Mouse (Mus musculus) G1E (cell line): ENCODE data around the gene Vps13d. TPM values are rescaled to one million over a fixed set of nuclear protein-coding genes. Genes with fewer than 3 reads are reported as not detected.

Experiments used
- ATAC-seq: 2 replicates; pipeline ENCODE4 v1.8.0; 2016; ENCODE audit warnings: mild to moderate bottlenecking; ENCODE audit not compliant: insufficient number of reproducible peaks, poor library complexity, low FRiP score, severe bottlenecking; ENCODE audit errors: extremely low read depth
- DNase-seq: peaks from one replicate; pipeline ENCODE4 v3.0.0; 2012; ENCODE audit warnings: low spot score
- H3K27me3 ChIP-seq: 2 replicates; pipeline ENCODE4 v1.6.1; 2012; ENCODE audit warnings: mild to moderate bottlenecking, low read length, inconsistent platforms; ENCODE audit not compliant: insufficient read depth
- H3K36me3 ChIP-seq: replicated peaks from 2 replicates; pipeline ENCODE3; 2012; ENCODE audit warnings: mild to moderate bottlenecking, inconsistent platforms
- H3K4me1 ChIP-seq: 2 replicates; pipeline ENCODE4 v1.6.1; 2012; ENCODE audit warnings: low read depth, low read length, inconsistent platforms, mixed read lengths; ENCODE audit not compliant: insufficient read depth
- H3K4me3 ChIP-seq: 2 replicates; pipeline ENCODE4 v1.5.1; 2012; ENCODE audit warnings: low read depth, mild to moderate bottlenecking, inconsistent platforms, low read length, moderate library complexity, mixed read lengths
- H3K9me3 ChIP-seq: replicated peaks from 2 replicates; pipeline ENCODE4 v1.6.1; 2012; ENCODE audit warnings: inconsistent platforms
- CTCF ChIP-seq: IDR thresholded peaks from 2 replicates; pipeline ENCODE4 v1.5.1; 2012; ENCODE audit warnings: low read depth, low read length, inconsistent platforms, mixed read lengths
- GATA1 ChIP-seq: IDR thresholded peaks from 2 replicates; pipeline ENCODE4 v1.6.1; 2012; ENCODE audit warnings: borderline replicate concordance, low read length, inconsistent platforms, mixed read lengths
- GATA2 ChIP-seq: IDR thresholded peaks from 2 replicates; pipeline ENCODE4 v1.6.1; 2012; ENCODE audit warnings: low read depth, low read length, inconsistent platforms, borderline replicate concordance
- POLR2AphosphoS5 ChIP-seq: IDR thresholded peaks from 2 replicates; pipeline ENCODE4 v1.6.1; 2012; ENCODE audit warnings: low read depth, low read length, inconsistent platforms; ENCODE audit not compliant: insufficient replicate concordance
- TAL1 ChIP-seq: conservative IDR thresholded peaks from 2 replicates; pipeline ENCODE4 v1.6.1; 2012; ENCODE audit warnings: low read depth, low read length, inconsistent platforms, mixed read lengths
- polyA plus RNA-seq: library from polyadenylated mRNA; stranded (reverse); fragments of >175 nt; gene quantifications from 2 replicates; pipeline ENCODE4 v1.2.3, GENCODE M21; 2012
- total RNA-seq, 2 experiments: library from RNA; stranded (forward) in 1 of 2; stranded (reverse) in 1 of 2; fragments of 200-1000 nt in 1 of 2; fragments of >200 nt in 1 of 2; fragmentation: Nextera tagmentation in 1 of 2; gene quantifications; 2 replicates each; pipeline ENCODE4 v1.2.3; 2014 to 2017

The Vps13d gene
- total and polyA plus RNA-seq, 3 experiments: 7.7 to 38.8 (median 34.7) TPM

DNA sequence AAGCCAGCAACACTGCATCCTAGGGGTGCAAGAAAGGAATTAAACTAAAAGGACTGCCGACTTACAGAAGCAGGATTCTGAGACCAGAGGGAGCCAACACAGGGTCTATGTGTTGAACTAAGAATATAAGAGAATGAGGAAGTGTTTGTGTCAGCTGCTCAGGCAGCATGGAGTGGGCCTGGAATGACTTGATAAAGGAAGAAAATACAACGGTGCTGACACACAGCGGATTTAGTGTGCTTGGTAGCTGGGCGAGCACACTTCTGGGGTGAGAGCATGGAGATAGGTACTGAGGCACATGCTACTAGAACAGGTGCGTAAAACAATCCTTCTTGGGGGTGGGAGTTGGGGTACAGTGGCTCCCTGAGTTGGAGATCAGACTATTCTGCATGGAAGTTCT, 51.3 kb downstream of the Vps13d start:
- no peak overlapping the region for H3K4me3 ChIP-seq
- TF ChIP-seq TAL1: no peak
- TF ChIP-seq GATA2: no peak
- no peaks in the 10 kb centered on the region for H3K9me3 ChIP-seq
- ATAC-seq (peak; percentile 59), DNase-seq (no peak)
- peaks cover 92% of the 10 kb centered on the region for H3K36me3 ChIP-seq
- no peaks in the 10 kb centered on the region for H3K27me3 ChIP-seq
- H3K4me1 ChIP-seq: peaks cover 18% of the 10 kb centered on the region

DNA sequence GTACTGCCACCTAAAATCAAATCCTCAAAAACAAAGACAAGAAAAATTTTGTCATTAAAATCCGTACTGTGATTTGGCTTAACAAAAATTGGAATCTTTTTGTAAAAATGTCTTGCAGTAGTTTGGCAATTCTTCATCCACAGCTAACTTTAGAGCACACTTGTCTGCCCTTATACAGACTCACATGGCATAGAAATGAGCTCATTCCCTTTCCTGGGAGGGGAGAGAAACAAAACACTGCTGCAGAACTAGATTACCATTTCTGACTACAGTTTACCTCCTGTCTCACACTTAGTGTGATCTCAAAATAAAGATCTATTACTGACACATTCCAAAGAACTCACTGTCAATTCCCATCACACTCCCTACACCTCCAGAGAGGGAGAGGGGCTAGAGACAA, 58.1 kb downstream of the Vps13d start:
- Histone ChIP-seq H3K36me3 (peaks cover 88% of the 10 kb centered on the region), H3K27me3 (no peaks in the 10 kb centered on the region), H3K4me3 (no peak overlapping the region), H3K4me1 (peaks cover 2% of the 10 kb centered on the region; the same call in 1 of the 2 replicates), H3K9me3 (no peaks in the 10 kb centered on the region)
- DNase-seq (no peak), ATAC-seq (no peak)
- TF ChIP-seq POLR2AphosphoS5: no peak
- no peak for TF ChIP-seq CTCF
- no peak for TF ChIP-seq TAL1
- no peak for TF ChIP-seq GATA1
- TF ChIP-seq GATA2: no peak

DNA sequence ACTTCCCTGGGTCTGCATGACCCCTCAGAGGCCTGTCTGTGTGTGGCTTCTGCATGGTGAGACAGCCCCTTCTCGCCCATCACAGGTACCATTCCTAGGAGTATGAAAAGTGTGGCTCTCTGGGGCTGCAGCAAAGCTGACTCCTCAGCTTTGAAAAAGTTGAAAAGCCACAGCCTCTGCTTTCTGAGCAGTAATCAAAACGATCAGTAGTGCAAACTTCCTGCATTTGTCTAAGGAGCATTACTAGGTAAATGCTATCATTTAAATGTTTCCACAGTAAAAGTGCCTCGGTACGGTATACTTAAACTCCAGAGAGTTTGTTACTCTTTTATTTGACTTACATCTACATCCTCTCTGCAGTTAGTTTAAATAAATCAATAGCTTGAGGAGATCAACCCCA, 59.3 kb downstream of the Vps13d start:
- Histone ChIP-seq H3K4me1 (peaks cover 2% of the 10 kb centered on the region; the same call in 1 of the 2 replicates), H3K36me3 (peaks cover 88% of the 10 kb centered on the region), H3K4me3 (no peak overlapping the region), H3K27me3 (no peaks in the 10 kb centered on the region), H3K9me3 (no peaks in the 10 kb centered on the region)
- DNase-seq (no peak), ATAC-seq (no peak)
- TF ChIP-seq CTCF (no peak), TAL1 (no peak)

DNA sequence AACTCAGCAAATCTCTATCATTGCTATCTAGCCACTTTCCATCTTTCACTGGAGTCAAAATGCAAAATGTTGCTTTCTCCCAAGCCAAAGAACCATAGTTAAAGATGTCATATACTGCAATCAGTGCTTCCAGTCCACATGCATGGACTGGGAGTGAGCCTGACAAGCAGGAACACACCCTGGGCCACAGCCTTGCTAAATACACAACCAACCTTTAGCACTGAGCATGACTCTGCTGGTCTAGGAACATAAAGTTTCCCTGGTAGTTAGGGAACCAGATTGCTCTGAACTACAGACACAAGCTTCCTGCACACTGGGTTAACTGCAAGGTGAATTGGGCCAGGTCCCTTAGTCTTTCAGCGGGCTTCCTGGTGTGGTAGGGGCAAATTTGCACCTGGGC, 64.0 kb downstream of the Vps13d start:
- no peak for DNase-seq
- Histone ChIP-seq H3K36me3 (peaks cover 90% of the 10 kb centered on the region), H3K4me3 (no peak overlapping the region), H3K4me1 (no peaks in the 10 kb centered on the region), H3K27me3 (no peaks in the 10 kb centered on the region), H3K9me3 (no peaks in the 10 kb centered on the region)
- ATAC-seq: no peak
- TF ChIP-seq TAL1: no peak
- TF ChIP-seq GATA2: no peak
- no peak for TF ChIP-seq POLR2AphosphoS5
- TF ChIP-seq CTCF: no peak
- no peak for TF ChIP-seq GATA1

DNA sequence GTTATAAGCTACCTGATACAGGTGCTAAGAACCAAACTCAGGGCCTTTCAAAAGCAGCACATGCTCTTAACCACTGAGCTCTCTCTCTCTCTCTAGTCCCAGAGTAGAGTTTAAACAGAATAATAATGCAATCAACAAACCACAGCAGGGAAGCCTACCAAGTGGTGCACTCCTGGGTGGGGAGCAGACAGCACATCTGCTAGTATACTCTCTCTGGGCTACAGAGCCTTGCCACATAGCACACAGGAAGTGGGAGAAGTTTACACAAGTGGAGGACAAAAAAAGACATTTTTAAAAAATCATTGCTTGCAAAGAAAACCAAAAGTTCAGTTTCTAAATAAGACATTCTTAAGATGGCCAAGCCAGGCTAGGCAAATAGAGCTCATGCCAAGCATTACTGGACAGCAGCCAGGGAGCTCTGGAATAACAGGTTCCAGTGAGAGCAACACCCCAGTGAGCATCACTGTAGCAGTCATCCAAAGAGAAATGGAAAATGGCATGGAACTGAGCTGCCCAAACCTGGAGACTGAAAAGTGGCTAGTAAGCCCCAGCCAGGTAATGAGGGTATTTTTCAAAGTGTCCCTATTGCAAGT, 64.8 kb downstream of the Vps13d start:
- ATAC-seq (no peak), DNase-seq (no peak)
- H3K36me3 ChIP-seq: peaks cover 90% of the 10 kb centered on the region

DNA sequence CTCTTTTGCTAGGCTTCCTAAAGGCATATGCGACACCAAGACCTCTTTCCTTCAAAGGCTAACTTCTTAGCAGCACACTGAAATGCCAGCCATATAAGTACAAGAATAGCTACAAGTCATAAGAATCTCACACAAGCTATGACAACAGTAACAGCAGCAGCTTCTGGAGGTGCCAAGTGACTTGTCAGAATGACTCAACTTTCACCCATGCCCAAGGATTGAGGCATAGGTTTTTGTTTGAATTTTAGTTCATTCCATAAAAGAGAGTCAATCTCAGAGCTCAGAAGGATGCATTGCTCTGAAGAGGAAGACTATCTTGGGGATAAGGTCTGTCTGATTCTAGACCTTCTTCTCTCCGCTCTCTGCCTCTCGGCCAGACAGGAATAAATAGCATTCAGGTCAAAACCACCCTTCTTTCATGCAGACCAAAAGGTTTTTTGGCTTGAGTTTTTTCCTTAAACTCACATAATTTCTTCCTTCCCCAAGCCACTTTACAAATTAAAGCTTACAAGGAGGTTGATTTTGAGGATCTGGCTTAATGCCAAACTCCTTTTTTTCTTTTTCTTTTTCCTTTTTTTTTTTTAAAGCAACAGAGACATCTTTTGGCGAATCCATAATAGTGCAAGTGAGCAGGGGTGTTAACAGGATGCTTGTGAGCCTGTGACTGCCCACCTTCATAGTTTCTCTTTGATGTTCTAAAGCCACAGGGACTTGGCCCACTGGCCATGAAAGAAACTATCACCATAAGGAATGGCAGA, 69.2 kb downstream of the Vps13d start:
- no peak for ATAC-seq
- Histone ChIP-seq H3K4me1 (peaks cover 11% of the 10 kb centered on the region), H3K36me3 (peaks cover 88% of the 10 kb centered on the region), H3K4me3 (no peak overlapping the region), H3K27me3 (no peaks in the 10 kb centered on the region), H3K9me3 (no peaks in the 10 kb centered on the region)
- no peak for TF ChIP-seq GATA1
- TF ChIP-seq GATA2: no peak
- TF ChIP-seq TAL1: no peak
- no peak for TF ChIP-seq POLR2AphosphoS5
- TF ChIP-seq CTCF: no peak
- DNase-seq: no peak

More for the DNA sequence above, 64.8 kb downstream of the Vps13d start:
- H3K4me1 ChIP-seq: no peaks in the 10 kb centered on the region
- no peaks in the 10 kb centered on the region for H3K27me3 ChIP-seq
- no peak for TF ChIP-seq CTCF
- no peak for TF ChIP-seq GATA2
- TF ChIP-seq POLR2AphosphoS5: no peak
- TF ChIP-seq GATA1: no peak
- no peak for TF ChIP-seq TAL1
- no peak overlapping the region for H3K4me3 ChIP-seq
- no peaks in the 10 kb centered on the region for H3K9me3 ChIP-seq
